Mouse (Mus musculus): Measurements from ENCODE around the gene Aebp2. TPM values are rescaled to one million over a fixed set of nuclear protein-coding genes. Genes with fewer than 3 reads are reported as not detected.
A peak's percentile ranks its signal among the peaks of the same experiment; 100 is the strongest.
"Not testable (repeated sequence)": the region's sequence is repeated elsewhere in the genome, so short reads cannot be mapped to it uniquely, and the experiment has no call there.

Gene Aebp2
- polyA plus RNA-seq (2016; fragmentation: Nextera tagmentation; extraction: Ambion mirVana) = 10.8 and 12.8 TPM in 2 replicates

- peak within 1 kb of the TSS; percentile 98 for H3K9ac ChIP-seq
- 0 out of 2 replicates have a peak, but pooled peaks have one; percentile 1 for ATAC-seq (ENCODE audit: insufficient number of reproducible peaks, low FRiP score)
- H3K4me3 ChIP-seq = peak within 1 kb of the TSS; percentile 94
- H3K4me1 ChIP-seq (replicated peaks) = peaks cover 20% of the 10 kb centered on the region
- H3K36me3 ChIP-seq = no peaks in the 10 kb centered on the region
- peak within 1 kb of the TSS; percentile 94 for H3K27ac ChIP-seq (ENCODE audit: poor library complexity, severe bottlenecking)
- 40% methylated on average over 30 of the region's 30 CpGs for WGBS
- no peaks in the 10 kb centered on the region for H3K27me3 ChIP-seq (replicated peaks)
- H3K4me2 ChIP-seq = peak within 1 kb of the TSS; percentile 74
- H3K9me3 ChIP-seq (replicated peaks) = no peaks in the 10 kb centered on the region
Observed at GRCm38 (mm10) chr6:140622391-140623225, at the start of gene Aebp2. TSS of gene Aebp2 (plus strand) at chr6:140622663.

DNA sequence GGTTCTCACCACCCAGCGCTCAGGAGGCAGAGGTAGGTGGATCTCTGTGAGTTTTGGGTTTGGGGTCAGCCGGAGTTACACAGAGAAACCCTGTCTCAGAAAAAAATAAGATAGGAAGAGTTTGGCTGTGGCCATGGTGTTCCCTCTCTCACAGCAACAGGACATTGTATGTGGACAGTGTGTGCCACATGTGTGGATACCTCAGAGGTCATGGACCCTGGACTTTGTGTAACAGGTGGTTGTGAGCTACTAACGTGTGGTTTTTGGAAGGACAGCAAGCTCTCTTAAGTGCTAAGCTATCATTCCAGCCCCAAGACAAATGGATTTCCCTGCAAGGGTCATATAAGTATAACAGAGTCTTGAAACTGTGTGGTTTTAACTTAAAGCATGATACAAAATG, 47.5 kb upstream of the Aebp2 start:
- 87% methylated on average over 3 of the region's 3 CpGs for WGBS
- peaks cover 63% of the 10 kb centered on the region for H3K36me3 ChIP-seq

DNA sequence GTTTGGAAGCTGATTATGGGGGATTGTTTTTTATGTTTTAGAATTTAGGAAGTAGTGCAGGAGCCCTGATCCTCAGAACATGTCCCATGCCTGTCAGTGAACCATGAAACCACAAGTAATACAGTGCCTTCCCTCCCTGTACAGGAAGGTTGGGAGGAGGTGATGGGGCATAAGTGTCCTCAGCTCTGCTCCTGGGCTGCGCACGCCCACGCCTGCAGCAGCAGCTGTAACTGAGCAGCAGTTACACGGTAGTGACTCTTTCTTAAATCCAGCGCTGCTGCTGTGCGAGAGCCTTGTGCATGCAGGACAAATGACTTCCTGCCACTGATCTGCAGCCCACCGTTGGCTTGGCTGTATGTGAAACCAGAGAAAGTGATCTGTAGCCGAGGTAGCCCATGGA, 46.3 kb upstream of the Aebp2 start:
- Histone ChIP-seq H3K27me3 (replicated peaks) (no peaks in the 10 kb centered on the region), H3K4me3 (no peak overlapping the region), H3K4me1 (replicated peaks) (no peaks in the 10 kb centered on the region), H3K27ac (ENCODE audit: poor library complexity, severe bottlenecking) (no peak overlapping the region), H3K9me3 (replicated peaks) (no peaks in the 10 kb centered on the region), H3K9ac (no peak overlapping the region), H3K36me3 (peaks cover 57% of the 10 kb centered on the region), H3K4me2 (no peak overlapping the region)
- no peak for ATAC-seq (ENCODE audit: insufficient number of reproducible peaks, low FRiP score)
- 75% methylated on average over 8 of the region's 8 CpGs for WGBS

More for the DNA sequence above, 47.5 kb upstream of the Aebp2 start:
- ATAC-seq (ENCODE audit: insufficient number of reproducible peaks, low FRiP score) = no peak
- Histone ChIP-seq H3K4me3 (no peak overlapping the region), H3K4me2 (no peak overlapping the region), H3K9ac (no peak overlapping the region), H3K27me3 (replicated peaks) (no peaks in the 10 kb centered on the region), H3K4me1 (replicated peaks) (no peaks in the 10 kb centered on the region), H3K27ac (ENCODE audit: poor library complexity, severe bottlenecking) (no peak overlapping the region), H3K9me3 (replicated peaks) (no peaks in the 10 kb centered on the region)

DNA sequence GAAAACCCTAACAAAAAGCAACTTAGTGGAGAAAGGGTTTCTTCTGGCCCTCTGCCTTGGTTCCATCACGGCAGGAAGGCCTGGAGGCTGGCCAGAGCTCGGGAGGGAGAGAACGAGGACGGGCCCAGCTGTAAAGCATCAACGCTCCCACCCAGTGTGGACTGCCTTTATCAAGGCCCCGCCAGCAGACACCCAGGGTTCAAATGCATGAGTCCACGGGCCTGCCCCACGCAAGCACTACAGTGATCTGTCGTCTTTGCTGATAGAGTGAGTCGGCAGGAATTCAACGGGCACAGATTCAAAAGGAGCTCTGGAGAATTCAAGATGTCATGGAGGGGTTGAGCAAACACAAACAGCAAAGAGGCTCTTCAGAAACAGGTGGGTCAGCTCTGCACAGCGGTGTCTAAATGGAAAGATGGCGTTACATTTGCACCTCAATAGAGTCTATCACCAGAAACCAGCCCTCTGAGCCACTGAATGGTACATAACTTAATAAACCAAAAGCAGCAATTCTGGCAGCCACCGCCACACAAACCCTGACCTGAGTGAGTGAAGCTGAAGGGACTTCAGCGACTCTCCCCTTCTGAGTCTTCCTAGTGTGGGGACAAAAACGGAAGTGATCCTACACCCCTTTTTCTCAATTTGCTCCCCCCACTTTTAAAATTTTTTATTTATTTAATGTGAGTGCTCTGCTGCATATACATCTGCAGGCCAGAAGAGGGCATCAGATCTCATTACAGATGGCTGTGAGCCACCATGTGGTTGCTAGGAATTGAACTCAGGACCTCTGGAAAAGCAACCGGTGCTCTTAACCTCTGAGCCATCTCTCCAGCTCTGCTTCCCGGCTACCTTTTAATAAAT, 45.3 kb upstream of the Aebp2 start:
- H3K9ac ChIP-seq = no peak overlapping the region
- WGBS = 54% methylated on average over 18 of the region's 18 CpGs
- no peaks in the 10 kb centered on the region for H3K27me3 ChIP-seq (replicated peaks)
- H3K27ac ChIP-seq (ENCODE audit: poor library complexity, severe bottlenecking) = no peak overlapping the region
- peaks cover 47% of the 10 kb centered on the region for H3K36me3 ChIP-seq
- no peaks in the 10 kb centered on the region for H3K9me3 ChIP-seq (replicated peaks)
- no peak overlapping the region for H3K4me3 ChIP-seq
- H3K4me1 ChIP-seq (replicated peaks) = no peaks in the 10 kb centered on the region
- no peak for ATAC-seq (ENCODE audit: insufficient number of reproducible peaks, low FRiP score)
- H3K4me2 ChIP-seq = no peak overlapping the region

- H3K27ac ChIP-seq (ENCODE audit: poor library complexity, severe bottlenecking) = no peak overlapping the region
- no peak overlapping the region for H3K9ac ChIP-seq
- no peaks in the 10 kb centered on the region for H3K9me3 ChIP-seq (replicated peaks)
- no peak overlapping the region for H3K4me3 ChIP-seq
- no peak overlapping the region for H3K4me2 ChIP-seq
- H3K27me3 ChIP-seq (replicated peaks) = no peaks in the 10 kb centered on the region
- ATAC-seq (ENCODE audit: insufficient number of reproducible peaks, low FRiP score) = no peak
- H3K36me3 ChIP-seq = peaks cover 47% of the 10 kb centered on the region
- WGBS = 93% methylated on average over 4 of the region's 4 CpGs
- no peaks in the 10 kb centered on the region for H3K4me1 ChIP-seq (replicated peaks)
Observed at GRCm38 (mm10) chr6:140577822-140578170, 44.7 kb upstream of the Aebp2 start.

DNA sequence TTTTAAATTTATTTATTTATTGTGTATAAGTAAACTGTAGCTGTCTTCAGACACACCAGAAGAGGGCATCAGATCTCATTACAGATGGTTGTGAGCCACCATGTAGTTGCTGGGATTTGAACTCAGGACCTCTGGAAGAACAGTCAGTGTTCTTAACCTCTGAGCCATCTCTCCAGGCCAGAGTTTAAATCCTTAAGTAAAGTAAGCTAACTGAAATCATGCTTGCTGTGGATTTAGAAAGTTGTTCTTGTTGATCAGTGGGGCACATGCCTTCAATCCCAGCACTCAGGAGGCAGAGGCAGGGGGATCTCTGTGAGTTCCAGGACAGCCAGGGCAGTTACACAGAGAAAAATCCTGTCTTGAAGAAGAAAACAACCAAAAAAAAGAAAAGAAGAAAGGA, 43.5 kb upstream of the Aebp2 start:
- not testable (repeated sequence) for H3K4me2 ChIP-seq; H3K9ac ChIP-seq; H3K27ac ChIP-seq (ENCODE audit: poor library complexity, severe bottlenecking); H3K4me3 ChIP-seq; H3K9me3 ChIP-seq (replicated peaks); H3K27me3 ChIP-seq (replicated peaks); ATAC-seq (ENCODE audit: insufficient number of reproducible peaks, low FRiP score); H3K4me1 ChIP-seq (replicated peaks)
- H3K36me3 ChIP-seq = peaks cover 47% of the 10 kb centered on the region

DNA sequence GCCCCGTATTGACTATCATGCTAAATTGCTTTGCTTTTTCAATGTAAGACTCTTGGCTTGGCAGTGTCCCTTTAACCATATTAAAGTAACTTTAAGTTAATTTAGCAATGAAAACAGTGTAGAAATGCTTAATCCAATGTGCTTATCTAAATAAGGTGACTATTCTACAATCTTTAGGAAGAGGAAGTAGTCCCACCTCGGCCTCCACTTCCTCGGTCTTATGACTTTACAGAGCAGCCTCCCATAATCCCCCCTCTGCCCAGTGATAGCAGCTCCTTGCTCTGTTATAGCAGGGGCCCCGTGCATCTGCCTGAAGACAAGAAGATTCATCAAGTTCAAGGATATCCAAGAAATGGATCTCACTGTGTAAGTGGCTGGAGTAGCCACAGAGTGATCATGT, 42.3 kb upstream of the Aebp2 start:
- no peaks in the 10 kb centered on the region for H3K9me3 ChIP-seq (replicated peaks)
- H3K27me3 ChIP-seq (replicated peaks) = no peaks in the 10 kb centered on the region
- H3K36me3 ChIP-seq = peaks cover 39% of the 10 kb centered on the region
- H3K4me3 ChIP-seq = no peak overlapping the region
- no peak overlapping the region for H3K4me2 ChIP-seq
- no peaks in the 10 kb centered on the region for H3K4me1 ChIP-seq (replicated peaks)
- H3K27ac ChIP-seq (ENCODE audit: poor library complexity, severe bottlenecking) = no peak overlapping the region
- 69% methylated on average over 4 of the region's 4 CpGs for WGBS
- no peak overlapping the region for H3K9ac ChIP-seq
- ATAC-seq (ENCODE audit: insufficient number of reproducible peaks, low FRiP score) = no peak

GRCm38 (mm10) chr6:140586714-140587259, 35.7 kb upstream of the Aebp2 start:
- Histone ChIP-seq H3K4me1 (replicated peaks) (no peaks in the 10 kb centered on the region), H3K4me3 (no peak overlapping the region), H3K9me3 (replicated peaks) (no peaks in the 10 kb centered on the region), H3K27ac (ENCODE audit: poor library complexity, severe bottlenecking) (no peak overlapping the region), H3K9ac (no peak overlapping the region), H3K27me3 (replicated peaks) (no peaks in the 10 kb centered on the region), H3K36me3 (peaks cover 73% of the 10 kb centered on the region), H3K4me2 (no peak overlapping the region)
- no peak for ATAC-seq (ENCODE audit: insufficient number of reproducible peaks, low FRiP score)
- WGBS = 66% methylated on average over 8 of the region's 8 CpGs

DNA sequence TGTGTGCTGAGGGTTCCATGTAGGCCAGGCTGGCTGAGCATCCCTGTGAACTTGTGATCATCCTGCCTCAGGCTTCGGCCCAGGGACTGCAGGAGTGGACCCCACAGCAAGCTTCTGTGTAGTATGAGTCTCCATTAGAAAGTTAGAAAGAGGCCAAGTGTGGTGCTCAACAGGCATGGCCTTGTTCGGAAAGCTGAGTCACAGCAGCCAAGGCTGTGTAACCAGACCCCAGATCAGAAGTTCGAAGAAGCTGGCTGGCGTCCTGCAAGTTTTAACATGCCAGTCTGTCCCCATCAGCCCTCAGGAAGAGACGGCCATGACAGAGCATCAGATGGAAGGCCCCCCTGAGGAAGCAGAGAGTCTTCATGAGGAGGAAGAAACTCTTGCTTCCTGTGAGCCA, 31.1 kb upstream of the Aebp2 start:
- Histone ChIP-seq H3K4me1 (replicated peaks) (no peaks in the 10 kb centered on the region), H3K27ac (ENCODE audit: poor library complexity, severe bottlenecking) (no peak overlapping the region), H3K9me3 (replicated peaks) (no peaks in the 10 kb centered on the region), H3K4me2 (no peak overlapping the region), H3K36me3 (peaks cover 85% of the 10 kb centered on the region), H3K9ac (no peak overlapping the region), H3K4me3 (no peak overlapping the region), H3K27me3 (replicated peaks) (no peaks in the 10 kb centered on the region)
- no peak for ATAC-seq (ENCODE audit: insufficient number of reproducible peaks, low FRiP score)
- WGBS = 86% methylated on average over 5 of the region's 5 CpGs

DNA sequence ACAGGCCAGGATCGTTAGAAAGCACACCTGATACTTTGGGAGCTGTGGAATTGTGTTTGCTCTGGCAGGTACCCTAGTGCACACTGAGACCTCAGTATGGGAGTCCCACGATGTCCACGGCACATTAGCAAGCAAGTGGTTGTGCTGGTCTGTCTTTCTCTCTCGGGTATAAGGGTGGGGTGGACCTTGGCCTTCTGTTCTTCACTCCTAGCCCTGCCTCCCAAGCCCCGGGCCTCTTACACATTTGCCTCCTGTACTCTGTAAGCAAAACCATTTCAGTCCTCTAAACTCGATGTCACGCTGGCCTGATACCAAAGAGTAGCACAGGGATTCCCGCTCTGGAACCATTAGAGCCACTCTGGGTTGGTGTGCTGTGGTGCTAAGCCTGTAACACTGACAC, 29.8 kb upstream of the Aebp2 start:
- Histone ChIP-seq H3K4me2 (no peak overlapping the region), H3K9ac (no peak overlapping the region), H3K27me3 (replicated peaks) (no peaks in the 10 kb centered on the region), H3K4me3 (no peak overlapping the region), H3K36me3 (peaks cover 78% of the 10 kb centered on the region), H3K27ac (ENCODE audit: poor library complexity, severe bottlenecking) (no peak overlapping the region), H3K9me3 (replicated peaks) (no peaks in the 10 kb centered on the region), H3K4me1 (replicated peaks) (no peaks in the 10 kb centered on the region)
- 87% methylated on average over 8 of the region's 8 CpGs for WGBS
- ATAC-seq (ENCODE audit: insufficient number of reproducible peaks, low FRiP score) = no peak

- no peak overlapping the region for H3K4me2 ChIP-seq
- no peak overlapping the region for H3K27ac ChIP-seq (ENCODE audit: poor library complexity, severe bottlenecking)
- H3K4me3 ChIP-seq = no peak overlapping the region
- no peak for ATAC-seq (ENCODE audit: insufficient number of reproducible peaks, low FRiP score)
- H3K9me3 ChIP-seq (replicated peaks) = no peaks in the 10 kb centered on the region
- 85% methylated on average over 17 of the region's 17 CpGs for WGBS
- no peaks in the 10 kb centered on the region for H3K4me1 ChIP-seq (replicated peaks)
- peaks cover 73% of the 10 kb centered on the region for H3K36me3 ChIP-seq
- H3K9ac ChIP-seq = no peak overlapping the region
- H3K27me3 ChIP-seq (replicated peaks) = no peaks in the 10 kb centered on the region
Observed at GRCm38 (mm10) chr6:140593420-140594170, 28.9 kb upstream of the Aebp2 start.
